Mouse (Mus musculus): ENCODE data around the gene Snrnp27.

Gene Snrnp27

GRCm38 (mm10) chr6:86683872-86684654 is at the start of gene Snrnp27:
Gene Snrnp27, minus strand, starts transcription at chr6:86684522.
- DNase-seq (ENCODE audit: low read depth, low spot score) = peak; percentile 96

- peak; percentile 95 for DNase-seq (ENCODE audit: low read depth, low spot score)
Observed at GRCm38 (mm10) chr6:86733183-86733876, 49.0 kb upstream of the Snrnp27 start, which contains the start of gene Gmcl1. Gene Gmcl1, minus strand, starts transcription at chr6:86733383.

GRCm38 (mm10) chr6:86732276-86733173 is 48.2 kb upstream of the Snrnp27 start:
- peak; percentile 69 for DNase-seq (ENCODE audit: low read depth, low spot score)

- no peak for DNase-seq (ENCODE audit: low read depth, low spot score)
Observed at GRCm38 (mm10) chr6:86728711-86729110, 44.4 kb upstream of the Snrnp27 start.

- DNase-seq (ENCODE audit: low read depth, low spot score) = no peak
Observed at GRCm38 (mm10) chr6:86721977-86722376, 37.7 kb upstream of the Snrnp27 start.

GRCm38 (mm10) chr6:86708072-86708774 is 23.9 kb upstream of the Snrnp27 start:
- no peak for DNase-seq (ENCODE audit: low read depth, low spot score)

GRCm38 (mm10) chr6:86702577-86702976 is 18.3 kb upstream of the Snrnp27 start:
- DNase-seq (ENCODE audit: low read depth, low spot score) = no peak

GRCm38 (mm10) chr6:86697903-86698302 is 13.6 kb upstream of the Snrnp27 start:
- no peak for DNase-seq (ENCODE audit: low read depth, low spot score)

- no peak for DNase-seq (ENCODE audit: low read depth, low spot score)
Observed at GRCm38 (mm10) chr6:86696213-86696612, 11.9 kb upstream of the Snrnp27 start.

GRCm38 (mm10) chr6:86694465-86694864 is 10.1 kb upstream of the Snrnp27 start:
- peak; percentile 79 for DNase-seq (ENCODE audit: low read depth, low spot score)

GRCm38 (mm10) chr6:86689671-86690070 is 5.3 kb upstream of the Snrnp27 start:
- DNase-seq (ENCODE audit: low read depth, low spot score) = no peak

GRCm38 (mm10) chr6:86686971-86687370 is 2.6 kb upstream of the Snrnp27 start:
- no peak for DNase-seq (ENCODE audit: low read depth, low spot score)

- DNase-seq (ENCODE audit: low read depth, low spot score) = no peak
Observed at GRCm38 (mm10) chr6:86684655-86685011, 311 bp upstream of the Snrnp27 start.

GRCm38 (mm10) chr6:86681289-86681688 is 3.0 kb downstream of the Snrnp27 start:
- no peak for DNase-seq (ENCODE audit: low read depth, low spot score)

- DNase-seq (ENCODE audit: low read depth, low spot score) = no peak
Observed at GRCm38 (mm10) chr6:86678341-86678740, 6.0 kb downstream of the Snrnp27 start.

GRCm38 (mm10) chr6:86670873-86671272 is 13.4 kb downstream of the Snrnp27 start:
- peak; percentile 83 for DNase-seq (ENCODE audit: low read depth, low spot score)

- peak; percentile 100 for DNase-seq (ENCODE audit: low read depth, low spot score)
Observed at GRCm38 (mm10) chr6:86669240-86669727, 15.0 kb downstream of the Snrnp27 start.

- no peak for DNase-seq (ENCODE audit: low read depth, low spot score)
Observed at GRCm38 (mm10) chr6:86668580-86669239, 15.6 kb downstream of the Snrnp27 start, which contains the start of gene Mxd1. Gene Mxd1, minus strand, starts transcription at chr6:86669161.

- peak; percentile 48 for DNase-seq (ENCODE audit: low read depth, low spot score)
Observed at GRCm38 (mm10) chr6:86667061-86667460, 17.3 kb downstream of the Snrnp27 start.

GRCm38 (mm10) chr6:86665560-86666307 is 18.6 kb downstream of the Snrnp27 start:
- DNase-seq (ENCODE audit: low read depth, low spot score) = no peak

Measured in R1 (cell line).